Mouse (Mus musculus) heart, embryonic 12.5 days (tissue): Measurements from ENCODE around the gene Slx4ip. TPM values are rescaled to one million over a fixed set of nuclear protein-coding genes. Genes with fewer than 3 reads are reported as not detected.

Source experiments
- ATAC-seq: fragments of 200-750 bp; cut with Nextera tagmentation; 2 replicates; pipeline ENCODE4 v1.8.0; 2017; ENCODE audit warnings: moderate TSS enrichment, moderate library complexity; ENCODE audit not compliant: insufficient number of reproducible peaks, low FRiP score
- H3K27ac ChIP-seq: fragments of 300-500 bp; sonication (generic); 2 replicates; pipeline ENCODE4 v1.5.1; 2016; ENCODE audit warnings: mild to moderate bottlenecking, moderate library complexity; ENCODE audit not compliant: poor library complexity, severe bottlenecking
- H3K27me3 ChIP-seq: fragments of 300-500 bp; sonication (generic); replicated peaks from 2 replicates; pipeline ENCODE4 v1.6.1; 2016; ENCODE audit warnings: mild to moderate bottlenecking, moderate library complexity
- H3K36me3 ChIP-seq: fragments of 300-500 bp; sonication (generic); 2 replicates; pipeline ENCODE4 v1.6.1; 2016; ENCODE audit warnings: mild to moderate bottlenecking, moderate library complexity
- H3K4me1 ChIP-seq: fragments of 300-500 bp; sonication (generic); replicated peaks from 2 replicates; pipeline ENCODE4 v1.6.1; 2016; ENCODE audit warnings: mild to moderate bottlenecking
- H3K4me2 ChIP-seq: fragments of 300-500 bp; sonication (generic); 2 replicates; pipeline ENCODE4 v1.6.1; 2016; ENCODE audit warnings: mild to moderate bottlenecking, moderate library complexity
- H3K4me3 ChIP-seq: fragments of 300-500 bp; sonication (generic); 2 replicates; pipeline ENCODE4 v1.5.1; 2016; ENCODE audit warnings: mild to moderate bottlenecking
- H3K9ac ChIP-seq: fragments of 300-500 bp; sonication (generic); 2 replicates; pipeline ENCODE4 v1.6.1; 2016; ENCODE audit warnings: mild to moderate bottlenecking, moderate library complexity
- H3K9me3 ChIP-seq: fragments of 300-500 bp; sonication (generic); replicated peaks from 2 replicates; pipeline ENCODE4 v1.6.1; 2016; ENCODE audit warnings: mild to moderate bottlenecking, moderate library complexity
- WGBS: fragments of 180-500 bp; shearing (Covaris S2); methylation state at CpG from one replicate; pipeline ENCODE4 v1.1.7; 2016; 5-methylcytosine and 5-hydroxymethylcytosine counted together
- polyA plus RNA-seq: library from polyadenylated mRNA; unstranded; fragments of >200 nt; fragmentation: Nextera tagmentation; extraction: Ambion mirVana; gene quantifications from 2 replicates; pipeline ENCODE4 v1.2.1, GENCODE M21; 2016

Slx4ip gene
- polyA plus RNA-seq, 1 experiment from 2014 or later = 4.9 TPM

DNA sequence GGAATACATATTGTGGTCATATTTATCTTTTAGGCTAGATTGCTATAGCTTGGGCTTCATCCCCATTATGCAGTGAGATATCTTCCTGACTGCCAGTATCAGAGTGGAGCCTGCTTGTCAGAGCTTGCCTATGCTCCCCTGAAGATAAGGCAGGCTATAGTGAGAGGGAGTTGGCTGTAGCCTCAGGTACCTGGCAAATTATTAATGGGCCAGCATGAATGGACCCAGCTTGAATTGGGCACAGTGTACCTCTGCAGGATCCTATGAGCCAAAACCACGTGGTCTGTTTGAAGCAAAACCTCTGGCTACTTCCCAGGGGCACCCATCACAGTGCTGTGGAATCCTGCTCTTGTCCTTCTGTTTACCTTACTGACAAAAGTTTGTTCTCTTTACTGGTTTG lies 61.2 kb downstream of the Slx4ip start:
- 0 out of 2 replicates have a peak, but pooled peaks cover 7% of the 10 kb centered on the region for H3K9me3 ChIP-seq
- no peak overlapping the region for H3K4me3 ChIP-seq
- H3K9ac ChIP-seq = no peak overlapping the region
- no peak overlapping the region for H3K27ac ChIP-seq
- peaks cover 46% of the 10 kb centered on the region for H3K4me1 ChIP-seq
- no peaks in the 10 kb centered on the region for H3K27me3 ChIP-seq
- 43% methylated on average over 1 of the region's 1 CpGs for WGBS
- H3K36me3 ChIP-seq = no peaks in the 10 kb centered on the region
- ATAC-seq = no peak
- no peak overlapping the region for H3K4me2 ChIP-seq

DNA sequence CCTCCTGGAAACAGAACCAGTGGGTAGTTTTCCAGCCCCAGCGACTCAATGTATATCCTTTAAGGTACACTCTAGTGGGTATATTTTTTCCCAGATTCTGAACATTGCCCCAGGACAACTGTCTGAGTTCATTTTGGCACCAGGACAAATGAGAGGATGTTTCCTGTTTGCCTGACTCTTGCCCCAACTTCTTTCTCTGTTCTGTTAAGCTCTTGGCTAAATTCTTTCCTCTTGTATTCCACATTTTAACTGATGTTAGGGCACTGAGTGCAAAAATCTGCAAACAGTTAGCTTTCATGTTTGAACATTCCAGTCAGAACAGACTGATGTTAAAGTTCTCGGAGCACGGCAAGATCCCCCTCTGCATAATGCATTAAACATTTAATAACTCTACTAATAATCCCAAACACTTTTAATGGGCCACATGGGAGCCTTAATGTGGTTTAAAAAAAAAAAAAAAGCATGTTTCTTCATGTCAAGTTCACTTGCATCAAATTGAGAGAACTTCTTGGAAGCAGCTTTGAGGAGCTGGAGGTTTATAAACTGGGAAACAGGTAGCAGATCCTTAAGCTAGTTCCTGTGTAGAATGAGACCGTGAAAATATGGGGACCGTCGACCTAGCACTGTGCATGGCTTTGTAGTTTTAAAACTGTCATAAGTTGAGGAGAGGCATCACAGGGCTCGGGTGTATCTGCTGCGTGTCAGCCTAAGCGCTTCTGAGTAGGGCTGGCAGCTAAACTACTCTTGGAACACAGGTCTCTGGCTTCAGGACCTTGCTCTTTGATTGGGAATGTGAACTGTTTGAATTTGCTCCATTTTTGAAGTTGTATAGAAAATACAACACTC lies 64.9 kb downstream of the Slx4ip start:
- Histone ChIP-seq H3K4me2 (no peak overlapping the region), H3K27ac (no peak overlapping the region), H3K36me3 (no peaks in the 10 kb centered on the region), H3K9me3 (0 out of 2 replicates have a peak, but pooled peaks cover 7% of the 10 kb centered on the region), H3K27me3 (no peaks in the 10 kb centered on the region), H3K9ac (no peak overlapping the region), H3K4me1 (peaks cover 35% of the 10 kb centered on the region), H3K4me3 (no peak overlapping the region)
- WGBS = 52% methylated on average over 9 of the region's 9 CpGs
- no peak for ATAC-seq

GRCm38 (mm10) chr2:136958697-136959096 lies 67.7 kb downstream of the Slx4ip start:
- H3K27ac ChIP-seq = no peak overlapping the region
- H3K9ac ChIP-seq = no peak overlapping the region
- 86% methylated on average over 2 of the region's 3 CpGs for WGBS
- peak; percentile 48; the same call in 1 of the 2 replicates for ATAC-seq
- no peak overlapping the region for H3K4me2 ChIP-seq
- no peaks in the 10 kb centered on the region for H3K9me3 ChIP-seq
- H3K4me3 ChIP-seq = no peak overlapping the region
- H3K4me1 ChIP-seq = peaks cover 24% of the 10 kb centered on the region
- H3K27me3 ChIP-seq = no peaks in the 10 kb centered on the region
- no peaks in the 10 kb centered on the region for H3K36me3 ChIP-seq

- H3K36me3 ChIP-seq = no peaks in the 10 kb centered on the region
- WGBS = 50% methylated on average over 1 of the region's 1 CpGs
- no peak for ATAC-seq
- H3K9ac ChIP-seq = no peak overlapping the region
- H3K4me3 ChIP-seq = no peak overlapping the region
- H3K9me3 ChIP-seq = no peaks in the 10 kb centered on the region
- H3K27ac ChIP-seq = no peak overlapping the region
- no peaks in the 10 kb centered on the region for H3K27me3 ChIP-seq
- H3K4me1 ChIP-seq = peaks cover 2% of the 10 kb centered on the region
- no peak overlapping the region for H3K4me2 ChIP-seq
These were observed 84.8 kb downstream of the Slx4ip start for GRCm38 (mm10) chr2:136975774-136976173.

- Histone ChIP-seq H3K9me3 (no peaks in the 10 kb centered on the region), H3K4me1 (peaks cover 6% of the 10 kb centered on the region), H3K4me3 (no peak overlapping the region), H3K36me3 (no peaks in the 10 kb centered on the region), H3K4me2 (no peak overlapping the region), H3K27me3 (no peaks in the 10 kb centered on the region), H3K9ac (no peak overlapping the region), H3K27ac (no peak overlapping the region)
- WGBS = 78% methylated on average over 6 of the region's 6 CpGs
- ATAC-seq = no peak
These were observed 88.2 kb downstream of the Slx4ip start for GRCm38 (mm10) chr2:136979056-136979772.

GRCm38 (mm10) chr2:136981062-136981879 lies 90.3 kb downstream of the Slx4ip start:
- 81% methylated on average over 10 of the region's 10 CpGs for WGBS
- Histone ChIP-seq H3K9me3 (no peaks in the 10 kb centered on the region), H3K4me3 (no peak overlapping the region), H3K27me3 (no peaks in the 10 kb centered on the region), H3K27ac (no peak overlapping the region), H3K4me2 (no peak overlapping the region), H3K4me1 (peaks cover 11% of the 10 kb centered on the region), H3K36me3 (no peaks in the 10 kb centered on the region), H3K9ac (no peak overlapping the region)
- ATAC-seq = peak; percentile 51; the same call in 1 of the 2 replicates

DNA sequence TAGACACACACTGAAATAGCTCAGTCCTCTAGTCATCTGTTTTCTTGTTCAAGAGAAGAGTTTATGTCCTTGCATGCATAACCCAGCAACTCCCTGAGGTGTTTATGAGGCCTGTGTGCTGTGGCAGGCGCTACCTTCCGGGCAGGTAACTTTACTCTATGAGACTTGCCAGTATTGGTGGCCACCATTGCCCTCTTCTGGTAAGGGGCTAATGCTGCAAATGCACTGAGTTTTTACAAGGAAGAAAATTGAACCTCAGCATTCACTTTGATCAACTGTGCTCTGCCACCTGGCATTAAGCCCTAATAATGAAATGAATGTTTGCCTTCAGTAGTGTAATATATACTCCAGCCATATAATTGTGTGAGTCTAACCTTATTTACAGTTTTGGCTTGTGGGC lies 92.9 kb downstream of the Slx4ip start:
- H3K9ac ChIP-seq = no peak overlapping the region
- H3K4me3 ChIP-seq = no peak overlapping the region
- 84% methylated on average over 2 of the region's 2 CpGs for WGBS
- no peaks in the 10 kb centered on the region for H3K27me3 ChIP-seq
- H3K4me2 ChIP-seq = no peak overlapping the region
- no peaks in the 10 kb centered on the region for H3K9me3 ChIP-seq
- H3K36me3 ChIP-seq = no peaks in the 10 kb centered on the region
- no peak for ATAC-seq
- no peak overlapping the region for H3K27ac ChIP-seq
- peaks cover 19% of the 10 kb centered on the region; the same call in 1 of the 2 replicates for H3K4me1 ChIP-seq

DNA sequence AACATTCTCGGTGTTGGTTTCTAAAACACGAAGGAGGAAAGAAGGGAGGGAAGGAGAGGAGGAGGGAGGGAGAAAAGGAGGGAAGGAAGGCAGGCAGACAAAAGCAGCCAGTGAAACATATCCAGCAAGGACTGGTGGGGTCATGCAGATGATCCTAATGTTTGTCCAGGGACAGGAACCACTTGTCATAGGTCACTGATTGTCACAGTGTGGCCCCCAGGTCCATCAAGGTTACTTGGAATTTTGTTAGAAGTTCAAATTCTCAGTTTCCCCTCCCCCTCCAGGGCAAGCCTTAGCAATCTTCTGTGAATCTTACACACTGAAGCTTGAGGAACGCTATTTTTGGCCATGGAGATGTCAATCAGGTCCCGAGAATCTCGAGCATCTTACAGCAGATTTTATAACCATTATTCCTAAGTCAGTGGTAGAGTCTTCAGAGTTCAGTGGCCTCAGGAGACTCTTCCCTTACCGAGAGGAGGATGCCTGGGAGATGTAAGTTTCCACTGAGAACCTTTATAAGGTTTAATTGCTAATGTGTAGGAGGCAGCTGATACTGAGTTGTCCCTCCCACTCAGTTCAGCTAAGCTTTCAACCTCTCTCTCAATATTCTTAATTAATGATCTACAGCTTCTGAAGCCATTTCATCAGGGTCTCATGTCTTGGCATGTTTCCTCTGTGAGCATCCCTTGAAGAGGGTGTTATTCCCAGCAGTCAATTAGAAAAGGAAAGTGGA lies 95.1 kb downstream of the Slx4ip start:
- Histone ChIP-seq H3K9ac (no peak overlapping the region), H3K4me1 (peaks cover 19% of the 10 kb centered on the region; the same call in 1 of the 2 replicates), H3K27me3 (no peaks in the 10 kb centered on the region), H3K4me3 (no peak overlapping the region), H3K9me3 (no peaks in the 10 kb centered on the region), H3K4me2 (no peak overlapping the region), H3K36me3 (no peaks in the 10 kb centered on the region), H3K27ac (no peak overlapping the region)
- WGBS = 64% methylated on average over 6 of the region's 6 CpGs
- no peak for ATAC-seq

- H3K27me3 ChIP-seq = no peaks in the 10 kb centered on the region
- no peak overlapping the region for H3K9ac ChIP-seq
- no peaks in the 10 kb centered on the region for H3K36me3 ChIP-seq
- no peaks in the 10 kb centered on the region for H3K9me3 ChIP-seq
- H3K4me2 ChIP-seq = no peak overlapping the region
- no peak overlapping the region for H3K4me3 ChIP-seq
- 71% methylated on average over 3 of the region's 3 CpGs for WGBS
- no peak overlapping the region for H3K27ac ChIP-seq
- ATAC-seq = no peak
- H3K4me1 ChIP-seq = peaks cover 18% of the 10 kb centered on the region
These were observed 102.1 kb downstream of the Slx4ip start for GRCm38 (mm10) chr2:136993116-136993515.

DNA sequence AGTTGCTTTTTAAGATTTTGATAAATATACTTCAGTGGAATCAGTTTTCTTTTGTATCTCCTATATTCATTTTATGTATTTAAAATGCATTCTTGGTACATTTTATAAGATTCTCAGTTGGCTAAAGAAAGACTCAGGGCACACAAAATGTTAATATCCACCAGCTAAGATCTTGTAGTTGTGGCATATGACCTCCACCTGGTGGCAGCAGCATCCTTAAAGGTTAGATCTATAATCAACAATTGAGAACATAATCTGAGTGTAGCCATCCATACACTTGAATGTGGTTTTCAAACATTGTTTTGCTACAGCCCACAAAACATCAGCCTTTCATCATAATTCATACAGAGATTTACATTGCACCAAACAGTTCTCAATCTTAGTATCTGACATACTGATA lies 106.1 kb downstream of the Slx4ip start:
- H3K4me2 ChIP-seq = no peak overlapping the region
- peaks cover 4% of the 10 kb centered on the region; the same call in 1 of the 2 replicates for H3K36me3 ChIP-seq
- H3K4me1 ChIP-seq = peaks cover 21% of the 10 kb centered on the region
- ATAC-seq = no peak
- H3K27me3 ChIP-seq = no peaks in the 10 kb centered on the region
- no peaks in the 10 kb centered on the region for H3K9me3 ChIP-seq
- H3K4me3 ChIP-seq = no peak overlapping the region
- no peak overlapping the region for H3K9ac ChIP-seq
- H3K27ac ChIP-seq = no peak overlapping the region
